ENCODE assay signal across 28 mouse cellular contexts in genomic region chr2:116000514-116000913, GRCm38 (mm10).
DNase-seq lines count a peak whose midpoint lies in the region; ATAC-seq and TF ChIP-seq lines count a peak whose summit lies in the region.
"Had no signal": no experiment of that assay in that cellular context is flagged by ENCODE, and none has a peak within 500 bp of the region (broad histone marks: within the 10 kb centered on the region; RNA-seq: fewer than 3 reads in every experiment).

No protein-coding gene starts in this region.

- ATAC-seq in forebrain, embryonic 12.5 days (ENCODE audit: low FRiP score): peak; percentile 24; the same call in 1 of the 2 replicates
- ATAC-seq in forebrain, postnatal 0 days: no peak
- ATAC-seq in kidney, embryonic 14.5 days (ENCODE audit: low FRiP score, low TSS enrichment): 0 out of 2 replicates have a peak, but pooled peaks have one; percentile 22
- ATAC-seq in midbrain, embryonic 15.5 days (replicated peaks): peak; percentile 61
- peak; percentile 39; the same call in 1 of the 2 replicates for ATAC-seq in forebrain, embryonic 15.5 days (replicated peaks)
- ATAC-seq: activated CD4-positive, CD25-positive, alpha-beta regulatory T cell, adult 4 months; inflammation-experienced regulatory T-cells, adult 6 months had no signal

- no peak overlapping the region for H3K4me3 ChIP-seq in forebrain, embryonic 12.5 days (replicated peaks)
- H3K4me3 ChIP-seq in forebrain, postnatal 0 days (ENCODE audit: low read depth, low read length): no peak overlapping the region
- H3K4me3 ChIP-seq in kidney, embryonic 14.5 days (ENCODE audit: low read length): no peak overlapping the region
- no peak overlapping the region for H3K4me3 ChIP-seq in midbrain, embryonic 15.5 days
- no peak overlapping the region for H3K4me3 ChIP-seq in midbrain, embryonic 10.5 days
- H3K4me3 ChIP-seq in forebrain, embryonic 15.5 days: no peak overlapping the region
- H3K4me3 ChIP-seq: erythroblast, embryonic 14.5 days; hindbrain, embryonic 13.5 days had no signal

- H3K27ac ChIP-seq in forebrain, embryonic 12.5 days: no peak overlapping the region
- no peak overlapping the region for H3K27ac ChIP-seq in forebrain, postnatal 0 days (ENCODE audit: low read depth, low read length)
- H3K27ac ChIP-seq in kidney, embryonic 14.5 days (ENCODE audit: low read depth, low read length): no peak overlapping the region
- H3K27ac ChIP-seq in midbrain, embryonic 15.5 days: no peak overlapping the region
- H3K27ac ChIP-seq in midbrain, embryonic 10.5 days (replicated peaks): no peak overlapping the region
- H3K27ac ChIP-seq in forebrain, embryonic 15.5 days (replicated peaks): peak overlapping the region; percentile 18; the same call in 1 of the 2 replicates
- H3K27ac ChIP-seq: liver, embryonic 14.5 days; stomach, postnatal 0 days had no signal

- no peak for DNase-seq in forebrain, postnatal 0 days
- no peak for DNase-seq in kidney, adult 8-10 months
- no peak for DNase-seq in midbrain, embryonic 10.5 days (ENCODE audit: low spot score)
- no peak for DNase-seq in cerebellum, adult 9-11 months
- DNase-seq: adrenal gland, adult 2 months; adrenal gland, postnatal 36 days; cerebellum, adult 18-20 months; cerebellum, postnatal 14 days; gastrocnemius, postnatal 14 days; heart, postnatal 14 days; kidney, adult 18-20 months; kidney, postnatal 25 days; liver; lung, postnatal 36 days; right cerebral cortex, postnatal 4 days; thymus, adult 18-20 months; thymus, postnatal 25 days had no signal

- H3K36me3 ChIP-seq in forebrain, embryonic 12.5 days (replicated peaks): peaks cover 13% of the 10 kb centered on the region; the same call in 1 of the 2 replicates
- 0 out of 2 replicates have a peak, but pooled peaks cover 5% of the 10 kb centered on the region for H3K36me3 ChIP-seq in forebrain, postnatal 0 days (ENCODE audit: insufficient read depth)
- H3K36me3 ChIP-seq in kidney, embryonic 14.5 days (ENCODE audit: control insufficient read depth, insufficient read depth, low read length): peaks cover 52% of the 10 kb centered on the region
- no peaks in the 10 kb centered on the region for H3K36me3 ChIP-seq in midbrain, embryonic 15.5 days (replicated peaks)
- H3K36me3 ChIP-seq in midbrain, embryonic 10.5 days: peaks cover 32% of the 10 kb centered on the region
- peaks cover 8% of the 10 kb centered on the region; the same call in 1 of the 2 replicates for H3K36me3 ChIP-seq in forebrain, embryonic 15.5 days

- H3K9ac ChIP-seq in forebrain, embryonic 12.5 days: no peak overlapping the region
- no peak overlapping the region for H3K9ac ChIP-seq in forebrain, postnatal 0 days
- H3K9ac ChIP-seq in kidney, embryonic 14.5 days (ENCODE audit: low read depth, low read length): no peak overlapping the region
- H3K9ac ChIP-seq in midbrain, embryonic 15.5 days: no peak overlapping the region
- no peak overlapping the region for H3K9ac ChIP-seq in forebrain, embryonic 15.5 days (replicated peaks)
- H3K9ac ChIP-seq: hindbrain, embryonic 13.5 days; liver, embryonic 14.5 days had no signal

- H3K9me3 ChIP-seq in forebrain, embryonic 12.5 days: no peaks in the 10 kb centered on the region
- H3K9me3 ChIP-seq in forebrain, postnatal 0 days (ENCODE audit: low read length): no peaks in the 10 kb centered on the region
- no peaks in the 10 kb centered on the region for H3K9me3 ChIP-seq in kidney, embryonic 14.5 days (ENCODE audit: control insufficient read depth, low read length)
- H3K9me3 ChIP-seq in midbrain, embryonic 15.5 days: no peaks in the 10 kb centered on the region
- H3K9me3 ChIP-seq in midbrain, embryonic 10.5 days (replicated peaks): no peaks in the 10 kb centered on the region
- H3K9me3 ChIP-seq in forebrain, embryonic 15.5 days: no peaks in the 10 kb centered on the region
- H3K9me3 ChIP-seq: hindbrain, embryonic 13.5 days had no signal

- peaks cover 23% of the 10 kb centered on the region; the same call in 1 of the 2 replicates for H3K27me3 ChIP-seq in forebrain, embryonic 12.5 days
- no peaks in the 10 kb centered on the region for H3K27me3 ChIP-seq in forebrain, postnatal 0 days (ENCODE audit: insufficient read depth, low read length)
- no peaks in the 10 kb centered on the region for H3K27me3 ChIP-seq in kidney, embryonic 14.5 days (ENCODE audit: control insufficient read depth, insufficient read depth, low read length)
- 0 out of 2 replicates have a peak, but pooled peaks cover 3% of the 10 kb centered on the region for H3K27me3 ChIP-seq in midbrain, embryonic 15.5 days (replicated peaks)
- H3K27me3 ChIP-seq in midbrain, embryonic 10.5 days (ENCODE audit: low read depth, poor library complexity, severe bottlenecking): peaks cover 71% of the 10 kb centered on the region
- H3K27me3 ChIP-seq in forebrain, embryonic 15.5 days: no peaks in the 10 kb centered on the region
- H3K27me3 ChIP-seq: CH12.LX; hindbrain, embryonic 13.5 days had no signal

- peaks cover 60% of the 10 kb centered on the region for H3K4me1 ChIP-seq in forebrain, embryonic 12.5 days
- H3K4me1 ChIP-seq in forebrain, postnatal 0 days (ENCODE audit: insufficient read depth): peaks cover 16% of the 10 kb centered on the region
- H3K4me1 ChIP-seq in kidney, embryonic 14.5 days (ENCODE audit: control insufficient read depth, insufficient read depth, low read length): peaks cover 16% of the 10 kb centered on the region; the same call in 1 of the 2 replicates
- H3K4me1 ChIP-seq in midbrain, embryonic 15.5 days: peaks cover 15% of the 10 kb centered on the region
- peaks cover 55% of the 10 kb centered on the region for H3K4me1 ChIP-seq in midbrain, embryonic 10.5 days
- H3K4me1 ChIP-seq in forebrain, embryonic 15.5 days: peaks cover 74% of the 10 kb centered on the region

- 31% methylated on average over 5 of the region's 5 CpGs for WGBS in forebrain, embryonic 12.5 days
- WGBS in forebrain, postnatal 0 days: 26% methylated on average over 5 of the region's 5 CpGs
- WGBS in kidney, embryonic 14.5 days: 44% methylated on average over 5 of the region's 5 CpGs
- WGBS in midbrain, embryonic 15.5 days: 54% methylated on average over 5 of the region's 5 CpGs
- 84% methylated on average over 5 of the region's 5 CpGs for WGBS in midbrain, embryonic 10.5 days
- 21% methylated on average over 5 of the region's 5 CpGs for WGBS in forebrain, embryonic 15.5 days

- no peak for TF ChIP-seq CTCF in forebrain, postnatal 0 days (IDR thresholded peaks at IDR 0.05; ENCODE audit: low read depth)

- no peak overlapping the region for H3K4me2 ChIP-seq in forebrain, embryonic 12.5 days
- H3K4me2 ChIP-seq in forebrain, postnatal 0 days (ENCODE audit: low read depth): no peak overlapping the region
- H3K4me2 ChIP-seq in kidney, embryonic 14.5 days (replicated peaks; ENCODE audit: low read depth, low read length): no peak overlapping the region
- no peak overlapping the region for H3K4me2 ChIP-seq in midbrain, embryonic 15.5 days
- no peak overlapping the region for H3K4me2 ChIP-seq in forebrain, embryonic 15.5 days (replicated peaks)
- H3K4me2 ChIP-seq: hindbrain, embryonic 13.5 days had no signal
